Mouse (Mus musculus) neural tube, embryonic 11.5 days (tissue): Measurements from ENCODE around the gene Ino80d. TPM values are rescaled to one million over a fixed set of nuclear protein-coding genes. Genes with fewer than 3 reads are reported as not detected.

Source experiments
- ATAC-seq: fragments of 200-750 bp; cut with Nextera tagmentation; 2 replicates; pipeline ENCODE4 v1.8.0; 2017; ENCODE audit warnings: moderate number of reproducible peaks, mild to moderate bottlenecking, moderate TSS enrichment, moderate library complexity; ENCODE audit not compliant: insufficient read depth, low FRiP score, low TSS enrichment
- DNase-seq: peaks from one replicate; pipeline ENCODE4 v3.0.0-alpha.2; 2015; ENCODE audit warnings: low spot score
- H3K27ac ChIP-seq: fragments of 300-500 bp; sonication (generic); 2 replicates; pipeline ENCODE4 v1.5.1; 2014; ENCODE audit warnings: low read depth, mild to moderate bottlenecking, low read length
- H3K27me3 ChIP-seq: fragments of 300-500 bp; sonication (generic); 2 replicates; pipeline ENCODE4 v1.6.1; 2014; ENCODE audit warnings: mild to moderate bottlenecking, low read length, mixed read lengths; ENCODE audit not compliant: control insufficient read depth, insufficient read depth
- H3K36me3 ChIP-seq: fragments of 300-500 bp; sonication (generic); 2 replicates; pipeline ENCODE4 v1.6.1; 2014; ENCODE audit warnings: mild to moderate bottlenecking, low read length, moderate library complexity, mixed read lengths; ENCODE audit not compliant: control insufficient read depth, insufficient read depth
- H3K4me1 ChIP-seq: fragments of 300-500 bp; sonication (generic); 2 replicates; pipeline ENCODE4 v1.6.1; 2014; ENCODE audit warnings: low read length, mixed read lengths; ENCODE audit not compliant: control insufficient read depth, insufficient read depth
- H3K4me2 ChIP-seq: fragments of 300-500 bp; sonication (generic); 2 replicates; pipeline ENCODE4 v1.6.1; 2014; ENCODE audit warnings: low read depth, mild to moderate bottlenecking, moderate library complexity
- H3K4me3 ChIP-seq: fragments of 300-500 bp; sonication (generic); 2 replicates; pipeline ENCODE4 v1.5.1; 2014; ENCODE audit warnings: low read depth, low read length
- H3K9ac ChIP-seq: fragments of 300-500 bp; sonication (generic); 2 replicates; pipeline ENCODE4 v1.6.1; 2014; ENCODE audit warnings: mild to moderate bottlenecking, low read length
- H3K9me3 ChIP-seq: fragments of 300-500 bp; sonication (generic); 2 replicates; pipeline ENCODE4 v1.6.1; 2016; ENCODE audit warnings: low read length; ENCODE audit not compliant: control insufficient read depth
- WGBS: fragments of 180-500 bp; shearing (Covaris S2); extraction: QIAGEN DNeasy Blood & Tissue Kit; methylation state at CpG from one replicate; pipeline ENCODE4 v1.1.7; 2014; 5-methylcytosine and 5-hydroxymethylcytosine counted together
- polyA plus RNA-seq: library from polyadenylated mRNA; unstranded; fragments of >200 nt; fragmentation: Nextera tagmentation; extraction: Ambion mirVana; gene quantifications from 2 replicates; pipeline ENCODE4 v1.2.1, GENCODE M21; 2014

The Ino80d gene
- polyA plus RNA-seq, 1 experiment from 2014 or later, result 6.8 TPM

GRCm38 (mm10) chr1:63057318-63057717 is 57.1 kb downstream of the Ino80d start:
- Histone ChIP-seq H3K9me3 (no peaks in the 10 kb centered on the region), H3K4me2 (no peak overlapping the region), H3K4me1 (no peaks in the 10 kb centered on the region), H3K9ac (no peak overlapping the region), H3K4me3 (no peak overlapping the region), H3K27ac (no peak overlapping the region), H3K36me3 (peaks cover 18% of the 10 kb centered on the region), H3K27me3 (no peaks in the 10 kb centered on the region)
- no peak for DNase-seq
- WGBS, result 92% methylated on average over 3 of the region's 3 CpGs
- ATAC-seq, result no peak

GRCm38 (mm10) chr1:63055386-63055785 is 59.1 kb downstream of the Ino80d start:
- H3K9ac ChIP-seq, result no peak overlapping the region

GRCm38 (mm10) chr1:63050866-63051265 is 63.6 kb downstream of the Ino80d start:
- WGBS, result 88% methylated on average over 8 of the region's 8 CpGs
- Histone ChIP-seq H3K27ac (no peak overlapping the region), H3K4me1 (no peaks in the 10 kb centered on the region), H3K9me3 (no peaks in the 10 kb centered on the region), H3K36me3 (no peaks in the 10 kb centered on the region), H3K4me2 (no peak overlapping the region), H3K27me3 (no peaks in the 10 kb centered on the region), H3K9ac (no peak overlapping the region), H3K4me3 (no peak overlapping the region)
- ATAC-seq, result no peak
- no peak for DNase-seq

More at GRCm38 (mm10) chr1:63055386-63055785, 59.1 kb downstream of the Ino80d start:
- no peaks in the 10 kb centered on the region for H3K27me3 ChIP-seq
- H3K36me3 ChIP-seq, result peaks cover 13% of the 10 kb centered on the region
- H3K4me2 ChIP-seq, result no peak overlapping the region
- DNase-seq, result no peak
- H3K27ac ChIP-seq, result no peak overlapping the region
- no peak overlapping the region for H3K4me3 ChIP-seq
- ATAC-seq, result no peak
- 90% methylated on average over 3 of the region's 3 CpGs for WGBS
- H3K9me3 ChIP-seq, result no peaks in the 10 kb centered on the region
- H3K4me1 ChIP-seq, result no peaks in the 10 kb centered on the region

- ATAC-seq (no peak), DNase-seq (no peak)
- Histone ChIP-seq H3K4me1 (no peaks in the 10 kb centered on the region), H3K4me2 (no peak overlapping the region), H3K4me3 (no peak overlapping the region), H3K36me3 (no peaks in the 10 kb centered on the region), H3K27ac (no peak overlapping the region), H3K9me3 (no peaks in the 10 kb centered on the region), H3K27me3 (no peaks in the 10 kb centered on the region), H3K9ac (no peak overlapping the region)
- WGBS, result 96% methylated on average over 3 of the region's 3 CpGs
These were observed 64.5 kb downstream of the Ino80d start for GRCm38 (mm10) chr1:63049977-63050376.

GRCm38 (mm10) chr1:63047983-63048382 is 66.5 kb downstream of the Ino80d start:
- Histone ChIP-seq H3K4me2 (no peak overlapping the region), H3K4me1 (no peaks in the 10 kb centered on the region), H3K9ac (no peak overlapping the region), H3K4me3 (no peak overlapping the region), H3K36me3 (no peaks in the 10 kb centered on the region), H3K27ac (no peak overlapping the region), H3K9me3 (no peaks in the 10 kb centered on the region), H3K27me3 (no peaks in the 10 kb centered on the region)
- DNase-seq (no peak), ATAC-seq (no peak)
- WGBS, result 93% methylated on average over 6 of the region's 6 CpGs

GRCm38 (mm10) chr1:63032929-63033328 is 81.5 kb downstream of the Ino80d start:
- WGBS, result 87% methylated on average over 3 of the region's 3 CpGs
- Histone ChIP-seq H3K27ac (no peak overlapping the region), H3K4me1 (no peaks in the 10 kb centered on the region), H3K27me3 (no peaks in the 10 kb centered on the region), H3K9ac (no peak overlapping the region), H3K4me2 (no peak overlapping the region), H3K9me3 (no peaks in the 10 kb centered on the region), H3K4me3 (no peak overlapping the region), H3K36me3 (no peaks in the 10 kb centered on the region)
- no peak for DNase-seq
- no peak for ATAC-seq

- no peak overlapping the region for H3K4me3 ChIP-seq
- no peak overlapping the region for H3K4me2 ChIP-seq
- H3K27ac ChIP-seq, result no peak overlapping the region
- H3K9ac ChIP-seq, result no peak overlapping the region
- no peaks in the 10 kb centered on the region for H3K27me3 ChIP-seq
- 67% methylated on average over 2 of the region's 2 CpGs for WGBS
- H3K36me3 ChIP-seq, result no peaks in the 10 kb centered on the region
- no peak for ATAC-seq
- no peaks in the 10 kb centered on the region for H3K4me1 ChIP-seq
- DNase-seq, result no peak
- no peaks in the 10 kb centered on the region for H3K9me3 ChIP-seq
These were observed 94.6 kb downstream of the Ino80d start for GRCm38 (mm10) chr1:63019916-63020315.

GRCm38 (mm10) chr1:63005013-63005646 is 109.3 kb downstream of the Ino80d start:
- ATAC-seq, result no peak
- no peak overlapping the region for H3K4me3 ChIP-seq
- H3K27me3 ChIP-seq, result no peaks in the 10 kb centered on the region
- DNase-seq, result no peak
- no peaks in the 10 kb centered on the region for H3K9me3 ChIP-seq
- H3K36me3 ChIP-seq, result no peaks in the 10 kb centered on the region
- WGBS, result 45% methylated on average over 12 of the region's 12 CpGs
- no peaks in the 10 kb centered on the region for H3K4me1 ChIP-seq
- H3K27ac ChIP-seq, result no peak overlapping the region
- H3K9ac ChIP-seq, result no peak overlapping the region
- no peak overlapping the region for H3K4me2 ChIP-seq

GRCm38 (mm10) chr1:63001874-63002273 is 112.6 kb downstream of the Ino80d start:
- H3K9ac ChIP-seq, result no peak overlapping the region
- H3K9me3 ChIP-seq, result no peaks in the 10 kb centered on the region
- no peaks in the 10 kb centered on the region for H3K36me3 ChIP-seq
- no peaks in the 10 kb centered on the region for H3K27me3 ChIP-seq
- DNase-seq, result no peak
- H3K27ac ChIP-seq, result no peak overlapping the region
- no peak overlapping the region for H3K4me3 ChIP-seq
- H3K4me1 ChIP-seq, result no peaks in the 10 kb centered on the region
- 80% methylated on average over 3 of the region's 3 CpGs for WGBS
- no peak for ATAC-seq
- no peak overlapping the region for H3K4me2 ChIP-seq
